Mouse (Mus musculus) cerebellum, adult 11 months (tissue): ENCODE measurements at regions not wholly inside any gene's neighbourhood (a gene's known extent, or its start where the extent isn't known, plus 50 kb on each side); places are given as distances from the start of the nearest gene placed in this dataset.

Experiments
- DNase-seq: peaks from one replicate; pipeline ENCODE4 v3.0.0; 2022

- DNase-seq: no peak
Measured at GRCm38 (mm10) chr6:117627461-117627860, 213.5 kb upstream of the Zfp637 start.

GRCm38 (mm10) chr6:117646628-117647027, 194.4 kb upstream of the Zfp637 start:
- no peak for DNase-seq

GRCm38 (mm10) chr6:117650541-117650940, 190.4 kb upstream of the Zfp637 start:
- DNase-seq: no peak

GRCm38 (mm10) chr6:117651551-117651950, 189.4 kb upstream of the Zfp637 start:
- no peak for DNase-seq

GRCm38 (mm10) chr6:117652012-117652411, 189.0 kb upstream of the Zfp637 start:
- no peak for DNase-seq

GRCm38 (mm10) chr6:117652917-117653316, 188.1 kb upstream of the Zfp637 start:
- no peak for DNase-seq

GRCm38 (mm10) chr6:117653886-117654425, 187.0 kb upstream of the Zfp637 start:
- DNase-seq: no peak

GRCm38 (mm10) chr6:117655986-117656385, 185.0 kb upstream of the Zfp637 start:
- no peak for DNase-seq

- no peak for DNase-seq
Measured at GRCm38 (mm10) chr6:117660576-117660975, 180.4 kb upstream of the Zfp637 start.

- DNase-seq: no peak
Measured at GRCm38 (mm10) chr6:117662635-117663034, 178.3 kb upstream of the Zfp637 start.

- DNase-seq: no peak
Measured at GRCm38 (mm10) chr6:117670337-117670736, 170.6 kb upstream of the Zfp637 start.

GRCm38 (mm10) chr6:117670792-117671525, 170.0 kb upstream of the Zfp637 start:
- no peak for DNase-seq

- DNase-seq: no peak
Measured at GRCm38 (mm10) chr6:117675059-117675800, 165.8 kb upstream of the Zfp637 start.

GRCm38 (mm10) chr6:117676064-117676821, 164.7 kb upstream of the Zfp637 start:
- no peak for DNase-seq

GRCm38 (mm10) chr6:117677062-117677461, 163.9 kb upstream of the Zfp637 start:
- no peak for DNase-seq

- no peak for DNase-seq
Measured at GRCm38 (mm10) chr6:117677821-117678220, 163.2 kb upstream of the Zfp637 start.

- DNase-seq: no peak
Measured at GRCm38 (mm10) chr6:117678276-117678675, 162.7 kb upstream of the Zfp637 start.

- DNase-seq: no peak
Measured at GRCm38 (mm10) chr6:117678877-117679276, 162.1 kb upstream of the Zfp637 start.

GRCm38 (mm10) chr6:117686212-117686611, 154.8 kb upstream of the Zfp637 start:
- no peak for DNase-seq

GRCm38 (mm10) chr6:117687045-117687444, 153.9 kb upstream of the Zfp637 start:
- no peak for DNase-seq

GRCm38 (mm10) chr6:117688664-117689178, 152.3 kb upstream of the Zfp637 start:
- no peak for DNase-seq

GRCm38 (mm10) chr6:117700286-117700685, 140.7 kb upstream of the Zfp637 start:
- no peak for DNase-seq

GRCm38 (mm10) chr6:117701547-117701946, 139.4 kb upstream of the Zfp637 start:
- no peak for DNase-seq
